11 mouse cellular contexts compared by ENCODE assay signal in the genomic region with DNA sequence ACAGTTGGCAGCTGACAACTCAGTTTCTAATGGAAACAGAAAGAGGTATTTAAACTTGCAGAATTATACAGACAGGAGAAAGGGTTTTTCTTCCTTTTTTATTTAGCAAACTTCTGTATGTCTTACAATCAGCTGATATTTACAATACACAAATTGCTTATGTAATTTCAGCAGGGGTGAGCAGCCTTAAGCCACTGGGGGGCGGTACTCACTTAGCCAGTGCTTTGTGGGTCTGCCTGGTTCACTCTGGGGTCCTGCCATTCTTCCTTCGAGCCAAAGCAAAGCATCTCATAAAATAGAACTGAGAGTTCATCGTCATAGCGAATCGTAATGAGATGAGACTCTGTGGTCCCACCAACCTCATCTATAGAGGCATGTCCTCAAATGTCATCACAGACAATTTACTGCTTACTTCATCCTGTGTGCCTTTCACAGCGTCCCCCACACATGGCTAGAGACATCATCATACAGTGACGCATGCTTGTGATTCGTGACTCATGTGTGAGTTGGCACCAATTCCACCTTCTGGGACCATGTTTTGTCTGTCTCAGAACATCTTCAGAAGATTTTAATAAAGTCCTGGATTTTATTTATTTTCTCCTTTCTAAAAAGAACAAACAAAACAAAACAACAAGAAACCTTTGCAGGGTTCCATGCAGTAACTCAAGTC. TPM values are rescaled to one million over a fixed set of nuclear protein-coding genes. Genes with fewer than 3 reads are reported as not detected.
DNase-seq lines count a peak whose midpoint lies in the region; ATAC-seq and TF ChIP-seq lines count a peak whose summit lies in the region.
"Had no signal": no experiment of that assay in that cellular context is flagged by ENCODE, and none has a peak within 500 bp of the region (broad histone marks: within the 10 kb centered on the region; RNA-seq: fewer than 3 reads in every experiment).

No protein-coding gene starts in this region.

- H3K27me3 ChIP-seq in liver, postnatal 0 days (ENCODE audit: insufficient read depth, low read length): no peaks in the 10 kb centered on the region
- H3K27me3 ChIP-seq: heart, embryonic 15.5 days; liver, embryonic 15.5 days had no signal

- ATAC-seq in liver, postnatal 0 days: no peak
- no peak for ATAC-seq in inflammation-experienced regulatory T-cells, adult 6 months

- peak; percentile 37 for TF ChIP-seq CTCF in left cerebral cortex, adult 2 months (IDR thresholded peaks at IDR 0.05)
- peak; percentile 48 for TF ChIP-seq CTCF in liver, postnatal 0 days (IDR thresholded peaks at IDR 0.05; ENCODE audit: low read depth)

- no peak overlapping the region for H3K9ac ChIP-seq in liver, postnatal 0 days (replicated peaks)
- H3K9ac ChIP-seq: heart, embryonic 15.5 days; liver, embryonic 15.5 days had no signal

- no peak overlapping the region for H3K27ac ChIP-seq in left cerebral cortex, adult 2 months
- no peak overlapping the region for H3K27ac ChIP-seq in liver, postnatal 0 days (ENCODE audit: low read depth)
- H3K27ac ChIP-seq: heart, embryonic 15.5 days; liver, embryonic 15.5 days had no signal

- H3K4me1 ChIP-seq in liver, postnatal 0 days (ENCODE audit: insufficient read depth): no peaks in the 10 kb centered on the region
- H3K4me1 ChIP-seq: heart, embryonic 15.5 days; liver, embryonic 15.5 days had no signal

- no peak for TF ChIP-seq EP300 in liver, postnatal 0 days (IDR thresholded peaks at IDR 0.05; ENCODE audit: low read depth)

- no peak overlapping the region for H3K4me3 ChIP-seq in left cerebral cortex, adult 2 months
- H3K4me3 ChIP-seq in liver, postnatal 0 days (ENCODE audit: low read depth, low read length): no peak overlapping the region
- H3K4me3 ChIP-seq: heart, embryonic 15.5 days; liver, embryonic 15.5 days had no signal

- DNase-seq in cerebellum, postnatal 10 days: peak; percentile 26 to 32
- DNase-seq in cerebellum, adult 8-10 months: no peak
- peak in 1 of 2 experiments; percentile 59 for DNase-seq in left cerebral cortex, adult 2 months (ENCODE audit: extremely low spot score in 1 of 2, low spot score in 2 of 2)
- DNase-seq in left cerebral cortex, postnatal 10 days (ENCODE audit: extremely low spot score in 1 of 2, low spot score in 2 of 2): no peak
- peak; percentile 52 for DNase-seq in adipocyte (ENCODE audit: low spot score)
- no peak for DNase-seq in liver, postnatal 0 days
- DNase-seq in kidney, adult 9 months: no peak
- DNase-seq: kidney, postnatal 10 days had no signal

- H3K9me3 ChIP-seq in liver, postnatal 0 days (ENCODE audit: low read length): no peaks in the 10 kb centered on the region
- H3K9me3 ChIP-seq: heart, embryonic 15.5 days; liver, embryonic 15.5 days had no signal

- WGBS in liver, postnatal 0 days (ENCODE audit: insufficient replicate concordance): 65% methylated on average over 8 of the region's 8 CpGs

- no peak overlapping the region for H3K4me2 ChIP-seq in liver, postnatal 0 days (ENCODE audit: low read depth, low read length)
- H3K4me2 ChIP-seq: heart, embryonic 15.5 days; liver, embryonic 15.5 days had no signal

- H3K36me3 ChIP-seq in liver, postnatal 0 days (replicated peaks; ENCODE audit: insufficient read depth, low read length): no peaks in the 10 kb centered on the region
- H3K36me3 ChIP-seq: heart, embryonic 15.5 days; liver, embryonic 15.5 days had no signal

- intact Hi-C loops in left cerebral cortex, adult 2 months (cut with DNase I): loop anchor here (5.0 kb wide), 1 partner anchor 367 kb away; no protein-coding TSS in a partner anchor
- intact Hi-C loops in left cerebral cortex, postnatal 10 days (cut with DNase I): no loop called here

RNA-seq across cellular contexts. Expression of gene Ranbp3l, which starts 27.0 kb away (rescaled TPM):
- 10 to 100 TPM in 1 of 2 experiments, 1 to 10 TPM in 1; 8.1 to 14.7 TPM for total RNA-seq in left cerebral cortex, adult 2 months (2021)
- total RNA-seq in left cerebral cortex, postnatal 10 days (2021): 1 to 10 TPM; 5.1 to 9.5 TPM
- polyA plus RNA-seq in liver, postnatal 0 days (2015; fragmentation: Nextera tagmentation; extraction: Ambion mirVana): 0.25 and 0.30 TPM in 2 replicates
- polyA plus RNA-seq in inflammation-experienced regulatory T-cells, adult 6 months (2017; shearing (Covaris generic)): under 1 TPM in 2 of 3 experiments, not detected in 1; 0.13 to 0.26 TPM

Comparison
In these comparisons a context has a peak if more than half of its experiments do, and no peak if none do; other contexts are left out.
1. DNase-seq: peak in cerebellum, postnatal 10 days (2 of 2) and adipocyte (single experiment); none in cerebellum, adult 8-10 months (single experiment), left cerebral cortex, postnatal 10 days (0 of 2), liver, postnatal 0 days (single experiment) and kidney, adult 9 months (single experiment).